Mouse (Mus musculus) stomach, embryonic 15.5 days (tissue): ENCODE measurements around the gene Ankrd65. TPM values are rescaled to one million over a fixed set of nuclear protein-coding genes. Genes with fewer than 3 reads are reported as not detected.
"Not testable (repeated sequence)": the region's sequence is repeated elsewhere in the genome, so short reads cannot be mapped to it uniquely, and the experiment has no call there.

ENCODE experiments used
- ATAC-seq: fragments of 200-750 bp; cut with Nextera tagmentation; 2 replicates; pipeline ENCODE4 v1.8.0; 2017; ENCODE audit warnings: low read depth, moderate number of reproducible peaks, moderate TSS enrichment; ENCODE audit not compliant: insufficient read depth, low FRiP score
- H3K27ac ChIP-seq: fragments of 300-500 bp; sonication (generic); 2 replicates; pipeline ENCODE4 v1.5.1; 2015; ENCODE audit warnings: mild to moderate bottlenecking, inconsistent platforms
- H3K27me3 ChIP-seq: fragments of 300-500 bp; sonication (generic); replicated peaks from 2 replicates; pipeline ENCODE4 v1.6.1; 2015; ENCODE audit warnings: inconsistent platforms
- H3K36me3 ChIP-seq: fragments of 300-500 bp; sonication (generic); 2 replicates; pipeline ENCODE4 v1.6.1; 2015; ENCODE audit warnings: inconsistent platforms
- H3K4me1 ChIP-seq: fragments of 300-500 bp; sonication (generic); 2 replicates; pipeline ENCODE4 v1.6.1; 2015; ENCODE audit warnings: inconsistent platforms
- H3K4me2 ChIP-seq: fragments of 300-500 bp; sonication (generic); 2 replicates; pipeline ENCODE4 v1.6.1; 2015; ENCODE audit warnings: mild to moderate bottlenecking, inconsistent platforms
- H3K4me3 ChIP-seq: fragments of 300-500 bp; sonication (generic); replicated peaks from 2 replicates; pipeline ENCODE4 v1.5.1; 2015; ENCODE audit warnings: inconsistent platforms
- H3K9ac ChIP-seq: fragments of 300-500 bp; sonication (generic); 2 replicates; pipeline ENCODE4 v1.6.1; 2015; ENCODE audit warnings: inconsistent platforms
- H3K9me3 ChIP-seq: fragments of 300-500 bp; sonication (generic); 2 replicates; pipeline ENCODE4 v1.6.1; 2016; ENCODE audit warnings: inconsistent platforms
- WGBS: fragments of 180-500 bp; shearing (Covaris S2); methylation state at CpG from one replicate; pipeline ENCODE4 v1.1.7; 2015; 5-methylcytosine and 5-hydroxymethylcytosine counted together
- polyA plus RNA-seq: library from polyadenylated mRNA; unstranded; fragments of >200 nt; fragmentation: Nextera tagmentation; extraction: Ambion mirVana; gene quantifications from 2 replicates; pipeline ENCODE4 v1.2.1, GENCODE M21; 2015

Ankrd65 gene
- polyA plus RNA-seq, 1 experiment from 2014 or later = 0.22 TPM

DNA sequence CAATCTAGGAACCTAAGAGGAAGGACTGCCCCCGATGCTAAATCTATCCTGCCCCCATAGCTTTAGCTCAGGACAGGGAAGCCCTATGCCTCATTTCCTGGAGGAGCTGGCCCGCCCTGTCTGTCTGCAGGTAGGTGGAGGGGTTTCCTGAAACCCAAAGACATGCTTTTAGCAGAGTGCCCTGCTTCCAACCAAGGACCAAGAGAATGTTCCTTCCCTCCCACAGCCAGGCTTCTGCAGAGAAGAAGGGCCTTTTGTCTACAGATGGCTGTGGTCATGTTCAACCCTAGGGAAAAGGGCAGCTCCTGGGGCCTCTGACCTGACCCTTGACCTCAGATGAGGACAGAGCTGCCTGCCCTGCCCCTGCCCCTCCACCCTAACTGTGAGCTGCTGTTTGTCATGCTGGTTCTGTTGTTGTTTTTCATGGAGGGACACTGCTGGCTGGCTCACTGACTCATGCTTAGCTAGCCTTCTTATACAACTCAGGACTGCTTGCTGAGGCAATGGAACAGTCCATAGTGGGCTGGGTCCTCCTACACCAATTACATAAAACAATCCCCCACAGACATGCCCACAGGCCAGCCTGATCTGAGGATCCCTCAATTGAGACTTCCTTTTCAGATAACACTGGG is 13.4 kb upstream of the Ankrd65 start:
- Histone ChIP-seq H3K9ac (no peak overlapping the region), H3K4me3 (no peak overlapping the region), H3K4me1 (peaks cover 37% of the 10 kb centered on the region), H3K4me2 (no peak overlapping the region), H3K36me3 (no peaks in the 10 kb centered on the region), H3K9me3 (no peaks in the 10 kb centered on the region), H3K27me3 (no peaks in the 10 kb centered on the region), H3K27ac (peak overlapping the region; percentile 18; the same call in 1 of the 2 replicates)
- no peak for ATAC-seq
- 55% methylated on average over 2 of the region's 2 CpGs for WGBS

DNA sequence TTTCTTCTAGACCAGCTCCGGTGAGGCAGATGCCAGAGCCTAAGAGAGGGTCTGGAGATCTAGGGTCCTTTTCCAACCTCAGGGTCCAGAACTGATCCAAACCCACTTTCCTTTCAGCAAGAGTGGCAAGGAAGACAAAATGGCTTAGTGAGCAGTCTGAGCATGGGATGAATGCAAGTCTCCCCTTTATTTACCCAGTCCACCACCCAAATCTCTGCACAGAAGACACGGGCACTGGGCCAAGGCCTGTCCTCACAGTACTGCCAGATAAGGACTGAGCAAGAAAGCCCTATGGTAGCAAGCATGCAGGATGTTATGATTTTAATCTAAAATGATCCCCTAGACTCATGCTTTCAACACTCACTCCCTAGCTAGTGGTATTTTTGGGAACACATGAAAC is 12.4 kb upstream of the Ankrd65 start:
- ATAC-seq = no peak
- Histone ChIP-seq H3K27ac (peak overlapping the region; percentile 7; the same call in 1 of the 2 replicates), H3K4me2 (no peak overlapping the region), H3K9me3 (no peaks in the 10 kb centered on the region), H3K36me3 (no peaks in the 10 kb centered on the region), H3K27me3 (no peaks in the 10 kb centered on the region), H3K4me1 (peaks cover 37% of the 10 kb centered on the region), H3K4me3 (no peak overlapping the region), H3K9ac (no peak overlapping the region)
- WGBS = 62% methylated on average over 2 of the region's 2 CpGs

DNA sequence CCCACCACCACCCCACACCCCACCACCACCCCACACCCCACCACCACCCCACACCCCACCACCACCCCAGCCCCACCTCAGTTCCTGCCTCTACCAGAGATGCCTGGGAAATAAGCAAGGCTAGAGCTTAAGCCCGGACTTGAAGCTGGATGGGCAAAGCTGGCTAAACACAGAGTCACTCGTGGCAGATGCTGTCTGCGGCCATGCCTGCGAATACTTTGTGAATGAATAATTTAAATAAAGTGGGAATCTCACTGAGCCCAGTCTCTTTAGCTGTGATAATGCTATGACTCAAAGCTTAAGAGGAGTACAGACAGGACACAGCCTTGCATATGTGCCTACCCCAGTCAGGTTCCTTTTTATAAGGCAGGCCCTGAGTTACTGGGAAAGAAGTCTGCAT is 10.7 kb upstream of the Ankrd65 start:
- Histone ChIP-seq H3K27me3 (no peaks in the 10 kb centered on the region), H3K9me3 (no peaks in the 10 kb centered on the region), H3K4me2 (no peak overlapping the region), H3K4me3 (no peak overlapping the region), H3K27ac (no peak overlapping the region), H3K4me1 (peaks cover 39% of the 10 kb centered on the region), H3K9ac (no peak overlapping the region), H3K36me3 (no peaks in the 10 kb centered on the region)
- no peak for ATAC-seq
- 72% methylated on average over 4 of the region's 4 CpGs for WGBS

DNA sequence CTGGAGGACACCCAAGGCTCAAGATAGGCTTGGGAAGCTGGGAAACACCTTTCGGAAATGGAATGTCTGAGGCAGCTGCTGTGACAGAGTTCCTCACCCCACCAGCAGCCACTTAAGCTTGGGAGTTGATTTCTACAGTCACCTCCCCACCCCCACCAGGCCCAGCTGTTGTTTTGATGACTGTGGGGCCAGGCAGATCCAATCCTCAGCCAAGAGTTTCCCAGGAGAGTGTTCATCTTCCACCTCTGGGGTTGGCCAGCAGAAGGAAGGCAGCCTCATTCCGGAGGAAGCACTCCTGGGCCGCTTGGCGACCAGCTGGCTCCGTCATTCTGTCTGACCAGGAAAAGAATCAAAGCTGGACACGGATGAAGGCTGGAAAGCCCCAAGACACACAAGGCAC is 9.3 kb upstream of the Ankrd65 start:
- no peak; the same call in 1 of the 2 replicates for ATAC-seq
- peaks cover 31% of the 10 kb centered on the region for H3K4me1 ChIP-seq
- no peaks in the 10 kb centered on the region for H3K27me3 ChIP-seq
- peak overlapping the region; percentile 62 for H3K27ac ChIP-seq
- H3K9ac ChIP-seq = no peak overlapping the region
- no peak overlapping the region for H3K4me3 ChIP-seq
- no peaks in the 10 kb centered on the region for H3K36me3 ChIP-seq
- no peaks in the 10 kb centered on the region for H3K9me3 ChIP-seq
- 22% methylated on average over 6 of the region's 6 CpGs for WGBS
- H3K4me2 ChIP-seq = no peak overlapping the region

DNA sequence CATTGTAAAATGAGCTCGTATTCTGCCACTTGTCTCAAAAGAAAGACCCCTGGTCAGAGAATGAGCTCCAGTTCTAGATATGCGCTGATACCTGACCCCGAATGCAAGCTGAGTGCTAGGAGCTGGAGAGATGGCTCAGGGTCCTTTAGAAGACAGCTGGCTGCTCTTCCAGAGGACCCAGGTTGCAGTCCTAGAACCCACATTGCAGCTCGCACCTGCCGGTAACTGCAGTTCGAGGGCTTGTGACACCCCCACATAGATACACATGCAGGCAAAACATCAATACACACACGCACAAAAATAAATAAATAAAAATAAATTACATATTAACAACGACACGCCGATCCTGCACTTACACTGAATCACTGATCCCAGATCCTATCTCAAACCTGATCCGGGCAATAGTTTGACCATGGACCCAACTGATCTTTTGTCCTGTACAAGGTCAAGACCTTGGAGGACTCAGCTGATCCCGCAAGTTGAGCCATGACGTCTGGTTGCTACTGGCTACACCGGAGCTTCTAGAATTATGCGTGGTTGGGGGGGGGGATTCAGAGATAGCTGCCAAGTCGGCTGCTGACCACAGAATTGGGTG is 6.7 kb upstream of the Ankrd65 start:
- Histone ChIP-seq H3K27me3 (no peaks in the 10 kb centered on the region), H3K9me3 (no peaks in the 10 kb centered on the region), H3K4me2 (peak overlapping the region; percentile 81), H3K27ac (no peak overlapping the region), H3K4me3 (peak overlapping the region; percentile 65), H3K4me1 (peaks cover 18% of the 10 kb centered on the region), H3K36me3 (no peaks in the 10 kb centered on the region), H3K9ac (peak overlapping the region; percentile 81; the same call in 1 of the 2 replicates)
- ATAC-seq = no peak
- 36% methylated on average over 16 of the region's 16 CpGs for WGBS

DNA sequence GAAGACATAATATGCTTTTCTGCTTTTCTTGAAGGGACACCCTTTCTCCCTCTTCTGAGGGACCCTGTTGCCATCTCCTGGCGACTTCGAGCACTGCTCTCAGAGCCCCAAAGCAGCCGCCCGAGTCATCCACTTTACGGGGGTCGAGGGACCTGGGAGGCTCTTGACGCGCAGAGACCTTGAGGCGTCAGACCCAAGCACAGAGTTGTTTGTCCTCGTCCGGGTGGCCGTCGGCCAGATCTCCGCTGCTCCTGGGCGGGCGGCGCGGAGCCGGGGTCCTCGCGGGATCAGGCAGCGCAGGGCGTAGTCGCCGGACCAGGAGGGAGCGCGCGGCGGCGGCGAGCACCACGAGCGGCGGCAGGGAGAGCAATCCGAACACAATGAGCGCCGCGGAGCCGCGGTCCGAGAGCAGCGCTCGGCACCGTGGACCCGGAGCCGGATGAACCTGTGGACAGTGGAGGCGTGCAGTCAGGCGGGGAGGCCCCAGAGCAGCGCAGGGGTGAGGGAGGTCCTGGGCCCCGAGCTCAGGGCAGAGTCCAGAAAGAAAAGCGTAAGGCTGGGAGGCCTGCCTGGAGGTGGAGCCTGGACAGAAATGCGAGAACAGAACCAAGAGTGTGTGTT is 6.0 kb upstream of the Ankrd65 start:
- H3K4me2 ChIP-seq = peak overlapping the region; percentile 81
- H3K4me1 ChIP-seq = peaks cover 18% of the 10 kb centered on the region
- no peaks in the 10 kb centered on the region for H3K9me3 ChIP-seq
- peak overlapping the region; percentile 81 for H3K9ac ChIP-seq
- peak overlapping the region; percentile 65 for H3K4me3 ChIP-seq
- under 1% methylated on average over 52 of the region's 52 CpGs for WGBS
- H3K27ac ChIP-seq = peak overlapping the region; percentile 88
- peak; percentile 75 for ATAC-seq
- no peaks in the 10 kb centered on the region for H3K36me3 ChIP-seq
- no peaks in the 10 kb centered on the region for H3K27me3 ChIP-seq

DNA sequence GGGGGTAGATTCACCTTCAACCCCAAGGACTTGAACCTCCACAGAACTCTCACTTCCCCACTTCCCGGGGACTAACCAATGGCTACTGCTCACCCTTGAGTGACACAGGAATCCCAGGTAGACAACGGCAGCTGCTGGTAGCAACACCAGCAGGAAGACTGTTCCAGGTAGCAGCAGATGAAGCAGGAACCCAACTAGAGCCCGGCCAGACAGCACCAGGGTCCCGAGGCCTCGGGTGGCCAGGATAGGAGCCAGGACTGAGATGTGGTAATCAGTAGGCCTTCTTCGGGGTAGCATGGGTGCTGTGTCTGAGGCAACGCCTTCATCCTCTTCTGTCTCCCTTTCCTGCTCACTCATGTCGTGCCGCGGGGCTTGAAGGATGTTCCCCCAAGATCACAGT is 5.0 kb upstream of the Ankrd65 start:
- H3K36me3 ChIP-seq = no peaks in the 10 kb centered on the region
- no peaks in the 10 kb centered on the region for H3K9me3 ChIP-seq
- H3K9ac ChIP-seq = no peak overlapping the region
- H3K27ac ChIP-seq = no peak overlapping the region
- no peak overlapping the region for H3K4me3 ChIP-seq
- H3K4me1 ChIP-seq = peaks cover 18% of the 10 kb centered on the region
- H3K27me3 ChIP-seq = no peaks in the 10 kb centered on the region
- WGBS = 74% methylated on average over 10 of the region's 10 CpGs
- ATAC-seq = no peak
- no peak overlapping the region for H3K4me2 ChIP-seq

DNA sequence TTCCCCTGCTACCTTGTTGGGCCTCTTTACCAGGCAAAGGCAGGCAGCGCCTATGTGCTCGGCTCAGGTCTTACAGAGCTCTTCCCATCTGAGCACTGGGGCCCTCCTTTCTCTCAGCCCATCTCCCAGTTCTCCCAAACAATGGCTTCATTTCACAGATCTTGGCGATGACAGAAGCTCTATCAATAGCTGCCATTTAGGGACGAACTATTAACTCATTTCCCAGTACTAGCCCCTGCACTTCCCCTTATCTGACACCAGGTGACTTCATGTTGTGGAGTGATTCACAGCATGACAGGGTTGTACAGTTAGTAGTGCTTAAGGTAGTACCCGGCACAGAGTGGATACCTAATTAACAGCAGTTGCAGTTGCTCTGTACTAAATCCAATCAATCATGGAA is 4.4 kb upstream of the Ankrd65 start, which contains the start of gene Tmem88b:
TSS of gene Tmem88b (minus strand) at position 56 of the 400 bp plus-strand sequence.
- peaks cover 16% of the 10 kb centered on the region for H3K4me1 ChIP-seq
- H3K27me3 ChIP-seq = no peaks in the 10 kb centered on the region
- 65% methylated on average over 5 of the region's 5 CpGs for WGBS
- peak within 1 kb of the TSS; percentile 81 for H3K4me2 ChIP-seq
- peak within 1 kb of the TSS; percentile 65 for H3K4me3 ChIP-seq
- no peaks in the 10 kb centered on the region for H3K9me3 ChIP-seq
- H3K27ac ChIP-seq = no peak within 1 kb of the TSS
- no peaks in the 10 kb centered on the region for H3K36me3 ChIP-seq
- no peak within 1 kb of the TSS for H3K9ac ChIP-seq
- ATAC-seq = no peak

DNA sequence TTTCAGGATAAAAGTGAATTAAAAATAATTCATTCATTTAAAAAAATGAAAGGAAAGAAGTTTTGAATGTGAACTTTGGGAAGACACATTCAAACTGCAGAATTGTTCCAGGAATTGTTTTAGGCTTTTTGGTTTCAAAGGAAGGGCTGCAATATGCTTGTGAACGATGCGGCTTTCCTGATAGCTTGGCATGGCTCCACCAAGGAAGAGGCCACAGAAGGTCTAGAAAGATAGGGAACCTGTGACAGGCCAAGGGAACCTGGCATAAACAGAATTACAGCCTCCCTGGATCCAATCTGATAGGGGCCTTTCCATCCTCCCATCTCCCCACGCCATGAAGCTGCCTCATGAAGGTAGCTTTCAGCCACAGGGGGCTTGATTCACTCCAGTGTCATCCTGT is 1.9 kb upstream of the Ankrd65 start:
- H3K4me3 ChIP-seq = no peak overlapping the region
- no peaks in the 10 kb centered on the region for H3K9me3 ChIP-seq
- H3K27me3 ChIP-seq = no peaks in the 10 kb centered on the region
- no peak overlapping the region for H3K27ac ChIP-seq
- no peak overlapping the region for H3K9ac ChIP-seq
- peaks cover 11% of the 10 kb centered on the region; the same call in 1 of the 2 replicates for H3K4me1 ChIP-seq
- H3K4me2 ChIP-seq = no peak overlapping the region
- 66% methylated on average over 3 of the region's 3 CpGs for WGBS
- no peak for ATAC-seq
- no peaks in the 10 kb centered on the region for H3K36me3 ChIP-seq

DNA sequence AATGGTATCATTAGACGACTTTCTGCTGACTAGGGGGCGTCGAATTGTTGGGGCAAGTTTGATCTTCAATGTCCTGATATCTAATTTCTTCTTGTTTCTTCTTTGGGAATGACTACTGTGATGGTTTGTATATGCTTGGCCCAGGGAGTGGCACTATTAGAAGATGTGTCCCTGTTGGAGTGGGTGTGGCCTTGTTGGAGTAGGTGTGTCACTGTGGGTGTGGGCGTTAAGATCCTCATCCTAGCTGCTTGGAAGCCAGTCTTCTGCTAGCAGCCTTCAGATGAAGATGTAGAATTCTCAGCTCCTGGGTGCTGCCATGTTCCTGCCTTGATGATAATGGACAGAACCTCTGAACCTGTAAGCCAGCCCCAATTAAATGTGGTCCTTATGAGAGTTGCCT is 1.4 kb upstream of the Ankrd65 start:
- not testable (repeated sequence) for ATAC-seq, H3K27ac ChIP-seq

DNA sequence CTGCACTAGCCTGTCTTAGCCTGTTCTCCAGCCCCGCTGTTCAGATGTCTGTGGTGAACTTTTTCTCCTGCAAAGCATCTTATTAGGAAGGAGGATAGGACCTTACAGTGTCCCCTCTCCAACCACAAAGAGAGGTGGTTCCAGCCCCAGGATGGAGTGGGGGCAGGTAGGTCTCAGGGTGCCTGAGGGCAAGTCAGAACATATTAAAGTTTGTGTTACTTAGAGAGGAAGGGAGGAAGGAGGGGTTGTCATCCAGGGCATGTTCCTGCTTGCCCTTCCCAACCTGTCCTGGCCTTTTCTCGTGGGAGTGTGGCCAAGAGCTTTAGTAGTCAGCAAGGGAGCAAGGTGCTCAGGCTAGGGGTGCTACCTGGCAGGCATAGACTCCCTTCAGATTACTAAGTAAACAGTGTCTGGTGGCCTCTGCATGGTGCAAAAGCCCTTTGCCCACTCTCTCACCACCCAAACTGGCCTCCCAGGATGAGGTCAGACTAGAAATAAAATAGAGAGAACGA is 467 bp downstream of the Ankrd65 start:
- Histone ChIP-seq H3K9ac (no peak overlapping the region), H3K4me3 (no peak overlapping the region), H3K9me3 (no peaks in the 10 kb centered on the region), H3K4me2 (no peak overlapping the region), H3K27ac (peak overlapping the region; percentile 48), H3K36me3 (no peaks in the 10 kb centered on the region), H3K4me1 (no peaks in the 10 kb centered on the region), H3K27me3 (no peaks in the 10 kb centered on the region)
- peak; percentile 67; the same call in 1 of the 2 replicates for ATAC-seq
- WGBS = 55% methylated on average over 3 of the region's 3 CpGs

More for the DNA sequence above, 1.4 kb upstream of the Ankrd65 start:
- H3K9ac ChIP-seq, H3K4me3 ChIP-seq, H3K27me3 ChIP-seq, H3K36me3 ChIP-seq, H3K9me3 ChIP-seq, H3K4me1 ChIP-seq, H3K4me2 ChIP-seq: not testable (repeated sequence)
- WGBS = 74% methylated on average over 4 of the region's 4 CpGs
